Mouse (Mus musculus) E14TG2a.4 (cell line): ENCODE data around the gene Mdh1.

ENCODE experiments used
- CTCF ChIP-seq: conservative IDR thresholded peaks from 2 replicates; pipeline ENCODE4 v1.5.1; 2014; ENCODE audit warnings: low read length
- NANOG ChIP-seq: IDR thresholded peaks from 2 replicates; pipeline ENCODE4 v1.6.1; 2014; ENCODE audit warnings: borderline replicate concordance, low read length, mixed read lengths

DNA sequence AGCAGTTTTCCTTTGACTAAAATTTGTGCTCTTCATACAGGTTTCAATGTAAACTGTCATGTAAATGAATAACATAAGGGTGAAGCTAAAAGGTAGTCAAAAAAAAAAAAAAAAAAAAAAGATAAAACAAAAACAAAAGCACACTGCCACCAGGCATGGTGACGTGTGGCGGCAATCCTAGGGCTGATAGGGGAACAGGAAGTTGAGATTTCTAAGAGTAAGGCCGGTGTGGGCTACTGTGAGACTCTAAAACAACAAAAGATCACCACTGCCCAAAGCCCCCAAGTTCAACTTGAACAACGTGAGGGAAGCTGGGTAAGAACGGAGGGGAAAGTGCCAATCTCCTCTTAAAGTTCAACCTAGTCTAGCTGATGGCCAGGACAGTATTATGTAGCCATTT is 3.2 kb downstream of the Mdh1 start:
- no peak for TF ChIP-seq CTCF
- TF ChIP-seq NANOG = no peak
